Mouse (Mus musculus) neural tube, embryonic 12.5 days (tissue): ENCODE results near the gene Arhgap10. TPM values are rescaled to one million over a fixed set of nuclear protein-coding genes. Genes with fewer than 3 reads are reported as not detected.

Source experiments
- ATAC-seq: fragments of 200-750 bp; cut with Nextera tagmentation; 2 replicates; pipeline ENCODE4 v1.8.0; 2017; ENCODE audit warnings: low read depth, mild to moderate bottlenecking, moderate TSS enrichment, moderate library complexity; ENCODE audit not compliant: low FRiP score
- H3K27ac ChIP-seq: fragments of 300-500 bp; sonication (generic); 2 replicates; pipeline ENCODE4 v1.5.1; 2016
- H3K27me3 ChIP-seq: fragments of 300-500 bp; sonication (generic); replicated peaks from 2 replicates; pipeline ENCODE4 v1.6.1; 2016; ENCODE audit warnings: mild to moderate bottlenecking
- H3K36me3 ChIP-seq: fragments of 300-500 bp; sonication (generic); 2 replicates; pipeline ENCODE4 v1.6.1; 2016; ENCODE audit warnings: mild to moderate bottlenecking
- H3K4me1 ChIP-seq: fragments of 300-500 bp; sonication (generic); 2 replicates; pipeline ENCODE4 v1.6.1; 2016
- H3K4me2 ChIP-seq: fragments of 300-500 bp; sonication (generic); replicated peaks from 2 replicates; pipeline ENCODE4 v1.6.1; 2016; ENCODE audit warnings: mild to moderate bottlenecking
- H3K4me3 ChIP-seq: fragments of 300-500 bp; sonication (generic); 2 replicates; pipeline ENCODE4 v1.5.1; 2016
- H3K9ac ChIP-seq: fragments of 300-500 bp; sonication (generic); 2 replicates; pipeline ENCODE4 v1.6.1; 2016; ENCODE audit warnings: mild to moderate bottlenecking
- H3K9me3 ChIP-seq: fragments of 300-500 bp; sonication (generic); 2 replicates; pipeline ENCODE4 v1.6.1; 2016; ENCODE audit warnings: mild to moderate bottlenecking
- WGBS: fragments of 180-500 bp; shearing (Covaris S2); methylation state at CpG from one replicate; pipeline ENCODE4 v1.1.7; 2016; 5-methylcytosine and 5-hydroxymethylcytosine counted together
- polyA plus RNA-seq: library from polyadenylated mRNA; unstranded; fragments of >200 nt; fragmentation: Nextera tagmentation; extraction: Ambion mirVana; gene quantifications from 2 replicates; pipeline ENCODE4 v1.2.1, GENCODE M21; 2016

Arhgap10 gene
- polyA plus RNA-seq, 1 experiment from 2014 or later = 12.6 TPM

DNA sequence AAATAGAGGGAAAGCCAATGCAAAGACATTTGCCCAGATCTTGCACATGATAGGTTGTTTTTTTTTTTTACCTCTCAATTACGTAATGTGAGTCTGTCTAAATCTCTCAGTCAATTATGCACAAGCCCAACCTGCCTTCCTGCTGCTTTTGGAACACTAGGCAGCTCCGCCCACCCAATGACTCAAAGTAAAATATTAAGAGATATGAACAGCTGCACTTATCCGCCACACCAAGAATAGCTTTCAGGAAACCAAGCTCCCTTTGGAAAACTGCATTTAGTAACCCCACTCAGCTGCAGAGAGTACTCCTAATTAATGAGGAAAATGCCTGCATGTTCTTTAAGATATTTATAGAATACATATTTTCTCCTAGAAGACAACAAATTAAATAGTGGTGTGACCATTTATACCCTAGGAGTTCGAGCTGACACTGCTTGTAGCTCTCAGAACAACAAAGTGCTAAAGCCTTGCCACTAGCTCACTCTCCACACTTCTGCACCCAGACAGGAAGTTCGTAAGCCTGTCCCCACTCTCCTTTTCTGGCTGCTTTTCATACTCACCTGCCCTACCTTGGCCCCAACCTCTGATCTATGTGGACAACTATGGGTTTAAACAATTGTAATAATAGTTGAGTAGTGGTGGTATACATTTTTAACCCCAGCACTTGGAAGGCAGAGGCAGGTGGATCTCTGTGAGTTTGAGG lies 25.2 kb downstream of the Arhgap10 start:
- ATAC-seq = no peak
- 89% methylated on average over 5 of the region's 5 CpGs for WGBS
- no peak overlapping the region for H3K27ac ChIP-seq
- H3K4me2 ChIP-seq = no peak overlapping the region
- H3K9ac ChIP-seq = no peak overlapping the region
- H3K4me1 ChIP-seq = no peaks in the 10 kb centered on the region
- H3K27me3 ChIP-seq = no peaks in the 10 kb centered on the region
- no peak overlapping the region for H3K4me3 ChIP-seq
- no peaks in the 10 kb centered on the region for H3K9me3 ChIP-seq
- no peaks in the 10 kb centered on the region for H3K36me3 ChIP-seq

DNA sequence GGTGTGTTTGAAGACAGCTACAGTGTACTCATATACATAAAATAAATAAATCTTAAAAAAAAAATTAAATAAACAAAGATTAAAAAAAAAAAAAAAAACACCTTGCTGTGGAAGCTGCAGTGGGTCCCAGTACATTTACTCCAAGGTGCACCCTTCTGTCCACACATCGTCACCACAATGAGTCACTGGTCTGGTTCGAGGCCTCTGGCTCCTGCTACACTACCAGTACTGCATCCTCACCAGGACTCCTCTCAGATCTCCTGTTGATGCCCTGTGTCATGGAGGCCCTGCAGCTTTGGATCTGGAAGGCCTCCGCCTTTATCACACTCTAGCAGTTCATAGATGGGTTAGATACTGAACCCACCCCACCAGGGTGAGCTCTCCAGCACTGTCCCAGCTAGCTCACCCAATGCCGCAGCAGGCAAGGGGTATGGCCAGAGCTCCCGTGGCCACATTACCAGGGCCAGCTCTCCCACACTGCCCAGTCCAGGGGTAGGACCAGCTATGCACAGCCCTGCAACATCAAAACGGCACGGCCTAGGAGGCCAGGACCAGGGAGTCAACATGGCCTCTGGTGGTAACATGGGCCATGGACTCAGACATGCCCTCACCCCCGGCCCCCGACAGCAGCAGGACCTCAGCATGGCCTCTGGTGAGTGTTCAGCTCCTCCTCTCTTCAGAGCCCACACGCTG lies 26.4 kb downstream of the Arhgap10 start:
- H3K4me2 ChIP-seq = no peak overlapping the region
- H3K9me3 ChIP-seq = no peaks in the 10 kb centered on the region
- H3K4me1 ChIP-seq = no peaks in the 10 kb centered on the region
- no peak for ATAC-seq
- H3K27me3 ChIP-seq = no peaks in the 10 kb centered on the region
- no peak overlapping the region for H3K4me3 ChIP-seq
- no peak overlapping the region for H3K9ac ChIP-seq
- WGBS = 94% methylated on average over 10 of the region's 10 CpGs
- no peaks in the 10 kb centered on the region for H3K36me3 ChIP-seq
- no peak overlapping the region for H3K27ac ChIP-seq

DNA sequence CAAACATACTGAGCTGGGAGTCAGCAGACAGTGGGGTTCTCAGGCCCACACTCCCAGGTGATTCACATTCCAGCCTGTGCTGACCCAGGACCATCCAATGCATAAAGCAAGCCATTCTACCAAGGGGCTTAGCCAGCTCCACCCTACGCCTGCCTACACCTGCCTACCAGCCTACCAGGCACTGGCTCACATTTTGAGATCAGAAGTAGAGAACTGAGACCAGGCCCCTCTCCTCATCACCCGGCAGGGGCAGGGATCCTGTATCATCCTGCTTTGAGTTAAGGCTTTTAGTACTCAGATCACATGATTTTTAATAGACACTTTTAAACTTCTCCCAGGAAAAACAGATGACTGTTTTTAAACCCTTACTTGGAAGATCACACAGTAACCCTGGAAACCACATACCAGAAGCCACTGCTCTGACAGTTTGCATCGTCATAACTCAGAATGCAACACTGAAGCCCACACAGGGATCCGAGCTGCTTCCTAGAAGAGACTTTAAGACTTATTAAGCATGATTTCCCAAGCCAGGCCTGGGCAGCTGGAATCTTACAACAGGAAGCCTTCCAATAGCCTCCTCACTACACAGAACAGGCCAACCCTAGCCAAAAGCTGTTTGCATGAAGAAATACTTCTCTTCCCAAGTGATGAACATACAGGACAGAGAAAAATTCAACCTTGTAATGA lies 27.5 kb downstream of the Arhgap10 start:
- Histone ChIP-seq H3K27ac (no peak overlapping the region), H3K4me3 (no peak overlapping the region), H3K36me3 (no peaks in the 10 kb centered on the region), H3K9ac (no peak overlapping the region), H3K4me1 (0 out of 2 replicates have a peak, but pooled peaks cover under 1% of the 10 kb centered on the region), H3K27me3 (no peaks in the 10 kb centered on the region), H3K4me2 (no peak overlapping the region), H3K9me3 (no peaks in the 10 kb centered on the region)
- no peak for ATAC-seq
- 65% methylated on average over 4 of the region's 4 CpGs for WGBS

- H3K36me3 ChIP-seq = no peaks in the 10 kb centered on the region
- H3K4me1 ChIP-seq = 0 out of 2 replicates have a peak, but pooled peaks cover 5% of the 10 kb centered on the region
- 93% methylated on average over 6 of the region's 6 CpGs for WGBS
- no peak for ATAC-seq
- H3K9ac ChIP-seq = no peak overlapping the region
- H3K27me3 ChIP-seq = no peaks in the 10 kb centered on the region
- H3K4me3 ChIP-seq = no peak overlapping the region
- H3K9me3 ChIP-seq = no peaks in the 10 kb centered on the region
- no peak overlapping the region for H3K27ac ChIP-seq
- H3K4me2 ChIP-seq = no peak overlapping the region
Measured at GRCm38 (mm10) chr8:77489235-77489634, 28.5 kb downstream of the Arhgap10 start.

DNA sequence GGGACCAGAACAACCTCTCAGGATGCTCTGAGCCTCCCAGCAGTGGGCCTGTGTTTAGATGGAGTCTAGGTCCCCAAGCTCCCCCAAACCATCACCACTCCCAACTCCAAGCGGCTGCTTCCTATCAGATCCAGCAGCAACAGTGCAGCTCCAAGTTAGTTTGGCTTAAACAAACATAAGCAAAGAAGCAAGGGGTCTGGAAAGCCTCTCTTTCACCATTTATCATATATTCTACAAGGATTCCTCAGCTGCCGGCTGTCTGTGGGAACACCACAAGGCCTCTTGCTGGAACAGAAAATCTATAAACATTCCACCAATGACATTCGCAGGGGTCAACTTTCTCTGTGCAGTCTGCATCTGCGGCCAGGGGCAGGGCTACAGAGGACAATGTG lies 29.5 kb downstream of the Arhgap10 start:
- Histone ChIP-seq H3K27ac (no peak overlapping the region), H3K36me3 (no peaks in the 10 kb centered on the region), H3K4me2 (no peak overlapping the region), H3K4me1 (0 out of 2 replicates have a peak, but pooled peaks cover 5% of the 10 kb centered on the region), H3K27me3 (no peaks in the 10 kb centered on the region), H3K4me3 (no peak overlapping the region), H3K9me3 (no peaks in the 10 kb centered on the region), H3K9ac (no peak overlapping the region)
- no peak for ATAC-seq
- 73% methylated on average over 4 of the region's 4 CpGs for WGBS

DNA sequence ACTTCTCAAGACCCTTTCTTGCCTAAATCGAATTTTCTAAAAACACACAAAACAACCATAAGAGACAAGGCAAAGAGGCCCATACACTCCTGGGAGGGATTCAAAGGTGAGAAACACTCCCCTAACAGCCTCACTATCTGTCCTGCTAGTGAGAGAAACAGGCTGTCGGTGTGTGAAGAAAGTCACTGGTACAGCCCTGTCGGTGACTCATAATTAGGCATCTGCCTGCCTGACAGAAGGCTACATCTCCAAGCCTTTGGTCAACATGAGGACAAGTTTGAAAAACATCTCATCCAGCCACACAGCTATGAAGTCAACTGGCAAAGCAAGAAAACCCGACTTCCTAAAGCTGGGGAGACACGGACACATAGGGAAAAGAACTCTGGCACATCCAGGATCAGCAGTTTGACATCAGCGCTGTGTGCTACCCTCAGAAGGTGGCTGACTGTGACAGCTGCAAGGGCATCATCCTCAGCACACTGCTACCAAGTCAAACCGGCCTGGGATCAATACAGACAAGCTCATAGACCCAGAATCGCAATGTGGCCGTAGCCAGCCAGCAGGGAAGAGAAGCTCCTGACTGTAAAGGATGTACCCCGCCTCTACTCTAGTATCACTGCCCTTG lies 30.1 kb downstream of the Arhgap10 start:
- Histone ChIP-seq H3K9me3 (no peaks in the 10 kb centered on the region), H3K27me3 (no peaks in the 10 kb centered on the region), H3K4me2 (no peak overlapping the region), H3K36me3 (no peaks in the 10 kb centered on the region), H3K4me1 (0 out of 2 replicates have a peak, but pooled peaks cover 5% of the 10 kb centered on the region), H3K9ac (no peak overlapping the region), H3K27ac (no peak overlapping the region), H3K4me3 (no peak overlapping the region)
- 83% methylated on average over 10 of the region's 10 CpGs for WGBS
- ATAC-seq = no peak

DNA sequence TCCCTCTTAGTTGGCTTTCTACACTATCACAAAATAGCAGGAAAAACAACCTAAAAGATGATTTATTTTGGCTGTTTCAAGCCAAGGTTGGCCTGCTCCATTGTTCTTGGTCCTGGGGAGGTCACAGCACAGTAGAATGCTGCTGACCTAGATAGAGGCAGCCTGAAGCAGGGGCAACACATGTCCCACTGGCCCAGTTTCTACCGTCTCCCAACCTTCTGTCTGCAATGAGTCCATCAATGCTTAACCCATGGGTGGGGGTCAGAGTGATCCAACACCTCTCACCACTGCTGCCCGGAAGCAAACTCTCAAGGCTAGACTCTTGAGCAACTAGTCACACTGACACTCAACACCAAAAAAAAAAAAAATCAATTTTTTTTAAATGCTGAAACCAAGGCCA lies 31.0 kb downstream of the Arhgap10 start:
- H3K4me1 ChIP-seq = 0 out of 2 replicates have a peak, but pooled peaks cover 5% of the 10 kb centered on the region
- no peak overlapping the region for H3K4me2 ChIP-seq
- no peak overlapping the region for H3K4me3 ChIP-seq
- H3K9me3 ChIP-seq = no peaks in the 10 kb centered on the region
- H3K27ac ChIP-seq = no peak overlapping the region
- WGBS = 76% methylated on average over 2 of the region's 2 CpGs
- H3K36me3 ChIP-seq = no peaks in the 10 kb centered on the region
- no peak overlapping the region for H3K9ac ChIP-seq
- no peaks in the 10 kb centered on the region for H3K27me3 ChIP-seq
- ATAC-seq = no peak

DNA sequence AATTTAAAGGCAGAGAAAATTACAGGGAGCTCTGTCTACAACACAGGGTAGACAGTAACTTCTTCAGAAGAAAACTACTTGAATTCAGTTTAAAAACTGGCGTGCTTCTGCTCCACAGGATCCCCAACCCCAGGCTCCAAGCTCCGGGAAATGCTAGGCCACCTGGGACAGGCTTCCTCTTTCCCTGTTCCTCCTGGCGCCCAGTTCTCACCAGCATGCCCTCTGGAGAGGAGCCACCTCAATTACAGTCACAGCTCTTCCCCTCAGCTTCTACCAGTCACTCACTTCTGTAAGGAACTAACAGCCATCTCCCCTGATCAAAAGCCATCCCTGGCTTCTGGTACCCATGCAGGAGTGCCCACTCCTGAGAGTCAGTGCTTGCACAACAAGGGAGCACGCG lies 32.9 kb downstream of the Arhgap10 start:
- Histone ChIP-seq H3K4me3 (no peak overlapping the region), H3K36me3 (no peaks in the 10 kb centered on the region), H3K27me3 (no peaks in the 10 kb centered on the region), H3K27ac (no peak overlapping the region), H3K9ac (no peak overlapping the region), H3K9me3 (no peaks in the 10 kb centered on the region), H3K4me1 (0 out of 2 replicates have a peak, but pooled peaks cover 5% of the 10 kb centered on the region), H3K4me2 (no peak overlapping the region)
- ATAC-seq = no peak
- WGBS = 78% methylated on average over 5 of the region's 5 CpGs

- no peak overlapping the region for H3K4me2 ChIP-seq
- H3K9ac ChIP-seq = no peak overlapping the region
- no peaks in the 10 kb centered on the region for H3K9me3 ChIP-seq
- H3K36me3 ChIP-seq = no peaks in the 10 kb centered on the region
- ATAC-seq = no peak
- H3K4me1 ChIP-seq = 0 out of 2 replicates have a peak, but pooled peaks cover 5% of the 10 kb centered on the region
- no peak overlapping the region for H3K27ac ChIP-seq
- H3K4me3 ChIP-seq = no peak overlapping the region
- 72% methylated on average over 7 of the region's 7 CpGs for WGBS
- no peaks in the 10 kb centered on the region for H3K27me3 ChIP-seq
Measured at GRCm38 (mm10) chr8:77484266-77484665, 33.5 kb downstream of the Arhgap10 start.

GRCm38 (mm10) chr8:77483676-77484075 lies 34.1 kb downstream of the Arhgap10 start:
- Histone ChIP-seq H3K4me2 (no peak overlapping the region), H3K4me1 (0 out of 2 replicates have a peak, but pooled peaks cover 5% of the 10 kb centered on the region), H3K27me3 (no peaks in the 10 kb centered on the region), H3K9me3 (no peaks in the 10 kb centered on the region), H3K4me3 (no peak overlapping the region), H3K36me3 (no peaks in the 10 kb centered on the region), H3K27ac (no peak overlapping the region), H3K9ac (no peak overlapping the region)
- whole genome bisulfite sequencing = 78% methylated on average over 4 of the region's 4 CpGs
- ATAC-seq = no peak

- Histone ChIP-seq H3K4me3 (no peak overlapping the region), H3K4me1 (0 out of 2 replicates have a peak, but pooled peaks cover 5% of the 10 kb centered on the region), H3K9ac (no peak overlapping the region), H3K27ac (no peak overlapping the region), H3K4me2 (no peak overlapping the region), H3K27me3 (no peaks in the 10 kb centered on the region), H3K36me3 (no peaks in the 10 kb centered on the region), H3K9me3 (no peaks in the 10 kb centered on the region)
- WGBS = 69% methylated on average over 6 of the region's 6 CpGs
- ATAC-seq = no peak
Measured at GRCm38 (mm10) chr8:77481791-77482190, 36.0 kb downstream of the Arhgap10 start.

DNA sequence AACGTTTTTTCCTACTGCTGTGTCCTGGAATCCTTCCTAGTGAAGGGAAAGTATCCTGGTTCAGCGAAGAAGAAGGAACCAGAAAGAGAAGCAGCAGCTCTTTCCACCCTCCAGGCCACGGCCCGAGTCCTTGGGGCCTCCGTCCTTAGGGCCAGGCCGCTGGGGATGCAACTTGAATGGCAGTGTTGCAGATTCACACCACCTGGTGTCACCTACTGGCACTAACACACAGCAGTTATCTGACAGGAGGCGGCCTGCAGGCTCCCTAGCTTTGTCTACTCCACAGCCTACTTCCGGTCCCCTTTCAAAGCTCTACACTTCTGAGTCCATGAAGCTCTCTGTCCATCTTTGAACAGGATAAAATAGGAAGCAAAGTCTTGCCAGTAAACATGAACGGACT lies 37.8 kb downstream of the Arhgap10 start:
- H3K9ac ChIP-seq = no peak overlapping the region
- H3K36me3 ChIP-seq = no peaks in the 10 kb centered on the region
- 83% methylated on average over 9 of the region's 9 CpGs for WGBS
- H3K4me2 ChIP-seq = no peak overlapping the region
- 0 out of 2 replicates have a peak, but pooled peaks cover 2% of the 10 kb centered on the region for H3K4me1 ChIP-seq
- no peak for ATAC-seq
- H3K9me3 ChIP-seq = no peaks in the 10 kb centered on the region
- no peaks in the 10 kb centered on the region for H3K27me3 ChIP-seq
- no peak overlapping the region for H3K27ac ChIP-seq
- H3K4me3 ChIP-seq = no peak overlapping the region
